Mouse (Mus musculus) midbrain, embryonic 14.5 days (tissue): ENCODE results near the gene Ube2d2b. TPM values are rescaled to one million over a fixed set of nuclear protein-coding genes. Genes with fewer than 3 reads are reported as not detected.

Experiments
- ATAC-seq: fragments of 200-750 bp; cut with Nextera tagmentation; 2 replicates; pipeline ENCODE4 v1.8.0; 2017; ENCODE audit warnings: moderate number of reproducible peaks, moderate library complexity; ENCODE audit not compliant: low FRiP score, low TSS enrichment
- DNase-seq: peaks from one replicate; pipeline ENCODE4 v3.0.0-alpha.2; 2015
- H3K27ac ChIP-seq: fragments of 300-500 bp; sonication (generic); replicated peaks from 2 replicates; pipeline ENCODE4 v1.5.1; 2014; ENCODE audit warnings: mild to moderate bottlenecking, low read depth, low read length, moderate library complexity
- H3K27me3 ChIP-seq: fragments of 300-500 bp; sonication (generic); 2 replicates; pipeline ENCODE4 v1.6.1; 2014; ENCODE audit warnings: low read length, control low read depth, mixed read lengths; ENCODE audit not compliant: control insufficient read depth, insufficient read depth
- H3K36me3 ChIP-seq: fragments of 300-500 bp; sonication (generic); 2 replicates; pipeline ENCODE4 v1.6.1; 2014; ENCODE audit warnings: low read length, control low read depth; ENCODE audit not compliant: control insufficient read depth, insufficient read depth
- H3K4me1 ChIP-seq: fragments of 300-500 bp; sonication (generic); 2 replicates; pipeline ENCODE4 v1.6.1; 2014; ENCODE audit warnings: mild to moderate bottlenecking, antibody characterized with exemption, low read length, control low read depth; ENCODE audit not compliant: control insufficient read depth, insufficient read depth
- H3K4me2 ChIP-seq: fragments of 300-500 bp; sonication (generic); 2 replicates; pipeline ENCODE4 v1.6.1; 2014; ENCODE audit warnings: mild to moderate bottlenecking, low read length, moderate library complexity
- H3K4me3 ChIP-seq: fragments of 300-500 bp; sonication (generic); replicated peaks from 2 replicates; pipeline ENCODE4 v1.5.1; 2014; ENCODE audit warnings: low read depth, low read length
- H3K9ac ChIP-seq: fragments of 300-500 bp; sonication (generic); replicated peaks from 2 replicates; pipeline ENCODE4 v1.6.1; 2014; ENCODE audit warnings: mild to moderate bottlenecking, low read length, moderate library complexity
- H3K9me3 ChIP-seq: fragments of 300-500 bp; sonication (generic); 2 replicates; pipeline ENCODE4 v1.6.1; 2016; ENCODE audit warnings: low read length, control low read depth, mixed read lengths; ENCODE audit not compliant: control insufficient read depth
- WGBS: fragments of 180-500 bp; shearing (Covaris S2); extraction: QIAGEN DNeasy Blood & Tissue Kit; methylation state at CpG from one replicate; pipeline ENCODE4 v1.1.7; 2014; 5-methylcytosine and 5-hydroxymethylcytosine counted together
- polyA plus RNA-seq: library from polyadenylated mRNA; unstranded; fragments of >200 nt; fragmentation: Nextera tagmentation; extraction: Ambion mirVana; gene quantifications from 2 replicates; pipeline ENCODE4 v1.2.1, GENCODE M21; 2014

Gene Ube2d2b
- polyA plus RNA-seq, 1 experiment from 2014 or later = 0.33 TPM

- Histone ChIP-seq H3K4me1 (peaks cover 4% of the 10 kb centered on the region; the same call in 1 of the 2 replicates), H3K27me3 (no peaks in the 10 kb centered on the region), H3K36me3 (no peaks in the 10 kb centered on the region), H3K9me3 (no peaks in the 10 kb centered on the region), H3K9ac (peak overlapping the region; percentile 80), H3K4me2 (peak overlapping the region; percentile 64), H3K27ac (peak overlapping the region; percentile 91), H3K4me3 (peak overlapping the region; percentile 72)
- under 1% methylated on average over 80 of the region's 82 CpGs for WGBS
- DNase-seq = peak; percentile 68
- ATAC-seq = peak; percentile 76; the same call in 1 of the 2 replicates
Observed at GRCm38 (mm10) chr5:107867970-107868904, 38.3 kb downstream of the Ube2d2b start.

- no peaks in the 10 kb centered on the region for H3K27me3 ChIP-seq
- peak overlapping the region; percentile 80 for H3K9ac ChIP-seq
- H3K36me3 ChIP-seq = no peaks in the 10 kb centered on the region
- ATAC-seq (peak; percentile 97), DNase-seq (peak; percentile 95)
- under 1% methylated on average over 58 of the region's 58 CpGs for WGBS
- peaks cover 4% of the 10 kb centered on the region; the same call in 1 of the 2 replicates for H3K4me1 ChIP-seq
- peak overlapping the region; percentile 64 for H3K4me2 ChIP-seq
- H3K9me3 ChIP-seq = no peaks in the 10 kb centered on the region
- H3K4me3 ChIP-seq = peak overlapping the region; percentile 72
- H3K27ac ChIP-seq = peak overlapping the region; percentile 91
Observed at GRCm38 (mm10) chr5:107868905-107869424, 39.1 kb downstream of the Ube2d2b start.

GRCm38 (mm10) chr5:107869701-107870100, 39.8 kb downstream of the Ube2d2b start:
- ATAC-seq (no peak), DNase-seq (no peak)
- H3K9ac ChIP-seq = no peak overlapping the region
- WGBS = 40% methylated on average over 2 of the region's 2 CpGs
- H3K4me2 ChIP-seq = peak overlapping the region; percentile 64; the same call in 1 of the 2 replicates
- no peaks in the 10 kb centered on the region for H3K9me3 ChIP-seq
- H3K4me3 ChIP-seq = no peak overlapping the region
- H3K27me3 ChIP-seq = no peaks in the 10 kb centered on the region
- H3K27ac ChIP-seq = no peak overlapping the region
- peaks cover 4% of the 10 kb centered on the region; the same call in 1 of the 2 replicates for H3K4me1 ChIP-seq
- no peaks in the 10 kb centered on the region for H3K36me3 ChIP-seq

GRCm38 (mm10) chr5:107873330-107873729, 43.4 kb downstream of the Ube2d2b start:
- Histone ChIP-seq H3K9me3 (no peaks in the 10 kb centered on the region), H3K36me3 (no peaks in the 10 kb centered on the region), H3K4me2 (no peak overlapping the region), H3K4me1 (no peaks in the 10 kb centered on the region), H3K9ac (no peak overlapping the region), H3K4me3 (no peak overlapping the region), H3K27ac (no peak overlapping the region), H3K27me3 (no peaks in the 10 kb centered on the region)
- DNase-seq (no peak), ATAC-seq (no peak)
- WGBS = 95% methylated on average over 6 of the region's 6 CpGs

- 74% methylated on average over 7 of the region's 7 CpGs for WGBS
- no peaks in the 10 kb centered on the region for H3K36me3 ChIP-seq
- no peak overlapping the region for H3K27ac ChIP-seq
- no peak overlapping the region for H3K4me3 ChIP-seq
- DNase-seq = no peak
- no peak overlapping the region for H3K9ac ChIP-seq
- no peaks in the 10 kb centered on the region for H3K27me3 ChIP-seq
- ATAC-seq = no peak
- H3K4me1 ChIP-seq = no peaks in the 10 kb centered on the region
- H3K4me2 ChIP-seq = no peak overlapping the region
- H3K9me3 ChIP-seq = no peaks in the 10 kb centered on the region
Observed at GRCm38 (mm10) chr5:107873886-107874302, 44.0 kb downstream of the Ube2d2b start.

- no peaks in the 10 kb centered on the region for H3K27me3 ChIP-seq
- no peak within 1 kb of the TSS for H3K4me3 ChIP-seq
- H3K9ac ChIP-seq = no peak within 1 kb of the TSS
- no peaks in the 10 kb centered on the region for H3K36me3 ChIP-seq
- no peak for DNase-seq
- no peak for ATAC-seq
- H3K4me2 ChIP-seq = no peak within 1 kb of the TSS
- no peaks in the 10 kb centered on the region for H3K4me1 ChIP-seq
- WGBS = 52% methylated on average over 4 of the region's 4 CpGs
- no peaks in the 10 kb centered on the region for H3K9me3 ChIP-seq
- no peak within 1 kb of the TSS for H3K27ac ChIP-seq
Observed at GRCm38 (mm10) chr5:107874561-107875260, 44.8 kb downstream of the Ube2d2b start, which contains the start of gene Evi5. Gene Evi5, minus strand, starts transcription at chr5:107875107.

- H3K27ac ChIP-seq = no peak overlapping the region
- no peak overlapping the region for H3K4me2 ChIP-seq
- no peak for DNase-seq
- no peaks in the 10 kb centered on the region for H3K9me3 ChIP-seq
- no peak overlapping the region for H3K9ac ChIP-seq
- no peak overlapping the region for H3K4me3 ChIP-seq
- no peaks in the 10 kb centered on the region for H3K36me3 ChIP-seq
- no peak for ATAC-seq
- no peaks in the 10 kb centered on the region for H3K27me3 ChIP-seq
- H3K4me1 ChIP-seq = no peaks in the 10 kb centered on the region
Observed at GRCm38 (mm10) chr5:107875261-107875611, 45.3 kb downstream of the Ube2d2b start.

GRCm38 (mm10) chr5:107877053-107877452, 47.2 kb downstream of the Ube2d2b start:
- Histone ChIP-seq H3K27me3 (no peaks in the 10 kb centered on the region), H3K27ac (no peak overlapping the region), H3K36me3 (no peaks in the 10 kb centered on the region), H3K4me2 (no peak overlapping the region), H3K9ac (no peak overlapping the region), H3K4me3 (no peak overlapping the region), H3K4me1 (no peaks in the 10 kb centered on the region), H3K9me3 (no peaks in the 10 kb centered on the region)
- no peak for ATAC-seq
- 91% methylated on average over 1 of the region's 1 CpGs for WGBS
- no peak for DNase-seq
